Mouse (Mus musculus) CH12.LX (cell line): Measurements from ENCODE around the gene Ntm. TPM values are rescaled to one million over a fixed set of nuclear protein-coding genes. Genes with fewer than 3 reads are reported as not detected.

Source experiments
- DNase-seq: peaks from one replicate; pipeline ENCODE4 v3.0.0-alpha.2; 2013; ENCODE audit errors: extremely low read depth
- H3K27ac ChIP-seq: 2 replicates; pipeline ENCODE4 v1.5.1; 2012; ENCODE audit warnings: low read depth, mild to moderate bottlenecking, control low read depth, moderate library complexity; ENCODE audit not compliant: insufficient read depth
- H3K27me3 ChIP-seq: replicated peaks from 2 replicates; pipeline ENCODE3; 2012; ENCODE audit warnings: inconsistent platforms
- H3K36me3 ChIP-seq, 2 experiments: replicated peaks in 1 of 2; 2 replicates each; pipeline versions ENCODE3 to v1.6.1; 2012; ENCODE audit warnings: inconsistent platforms in 1 of 2, low read length in 1 of 2, mild to moderate bottlenecking in 1 of 2, mixed read lengths in 1 of 2, moderate library complexity in 1 of 2; ENCODE audit not compliant: control insufficient read depth in 1 of 2, insufficient read depth in 1 of 2
- H3K4me1 ChIP-seq, 2 experiments: 2 replicates each; pipeline ENCODE4 v1.6.1; 2012; ENCODE audit warnings: inconsistent platforms in 1 of 2, moderate library complexity in 1 of 2; ENCODE audit not compliant: insufficient read depth in 2 of 2, control insufficient read depth in 1 of 2
- H3K4me2 ChIP-seq: 2 replicates; pipeline ENCODE4 v1.6.1; 2012; ENCODE audit warnings: low read depth, mild to moderate bottlenecking, control low read depth; ENCODE audit not compliant: poor library complexity, insufficient read depth, severe bottlenecking
- H3K4me3 ChIP-seq, 3 experiments: fragments of 150-350 bp in 1 of 3; sonication (generic) in 1 of 3; replicated peaks in 1 of 3; 2 replicates each; pipeline versions ENCODE3 to v1.5.1; 2011 to 2012; ENCODE audit warnings: low read depth in 2 of 3, low read length in 2 of 3, mild to moderate bottlenecking in 2 of 3, moderate library complexity in 2 of 3, control low read depth in 1 of 3, improper control_type of control experiment in 1 of 3, inconsistent platforms in 1 of 3, mixed read lengths in 1 of 3; ENCODE audit not compliant: poor library complexity in 1 of 3
- H3K79me2 ChIP-seq: replicated peaks from 2 replicates; pipeline ENCODE4 v1.6.1; 2012; ENCODE audit warnings: mild to moderate bottlenecking, moderate library complexity; ENCODE audit not compliant: control insufficient read depth, poor library complexity, insufficient read depth, severe bottlenecking; ENCODE audit errors: extremely low read depth
- H3K9ac ChIP-seq: 2 replicates; pipeline ENCODE4 v1.6.1; 2012; ENCODE audit warnings: low read depth, mild to moderate bottlenecking, control low read depth, moderate library complexity; ENCODE audit not compliant: insufficient read depth
- H3K9me3 ChIP-seq: replicated peaks from 2 replicates; pipeline ENCODE3; 2012; ENCODE audit warnings: low read length, inconsistent platforms, mixed read lengths
- BHLHE40 ChIP-seq: IDR thresholded peaks from 2 replicates; pipeline ENCODE4 v1.6.1; 2011; ENCODE audit warnings: mild to moderate bottlenecking, low read depth, low read length, improper control_type of control experiment
- CHD1 ChIP-seq: IDR thresholded peaks from 2 replicates; pipeline ENCODE4 v1.6.1; 2012; ENCODE audit warnings: low read depth, low read length, improper control_type of control experiment, inconsistent platforms
- CHD2 ChIP-seq: IDR thresholded peaks from 2 replicates; pipeline ENCODE4 v1.6.1; 2011; ENCODE audit warnings: low read length, improper control_type of control experiment
- CTCF ChIP-seq, 2 experiments: IDR thresholded peaks in 1 of 2; conservative IDR thresholded peaks in 1 of 2; 2 replicates each; pipeline ENCODE4 v1.5.1; 2011 to 2012; ENCODE audit warnings: low read depth in 2 of 2, low read length in 2 of 2, improper control_type of control experiment in 1 of 2, inconsistent platforms in 1 of 2, mild to moderate bottlenecking in 1 of 2, moderate library complexity in 1 of 2
- ELF1 ChIP-seq: IDR thresholded peaks from 2 replicates; pipeline ENCODE4 v1.6.1; 2014; ENCODE audit warnings: low read depth, mild to moderate bottlenecking, inconsistent platforms, low read length, improper control_type of control experiment
- EP300 ChIP-seq: IDR thresholded peaks from 2 replicates; pipeline ENCODE4 v1.6.1; 2011; ENCODE audit warnings: low read length, improper control_type of control experiment
- IRF4 ChIP-seq: IDR thresholded peaks from 2 replicates; pipeline ENCODE4 v1.6.1; 2014; ENCODE audit warnings: low read depth, mild to moderate bottlenecking, inconsistent platforms, low read length, improper control_type of control experiment
- JUND ChIP-seq: conservative IDR thresholded peaks from 2 replicates; pipeline ENCODE4 v1.6.1; 2011; ENCODE audit warnings: low read depth, low read length, improper control_type of control experiment
- KAT2A ChIP-seq: IDR thresholded peaks from 2 replicates; pipeline ENCODE4 v1.6.1; 2012; ENCODE audit warnings: low read length, improper control_type of control experiment, inconsistent platforms; ENCODE audit not compliant: insufficient replicate concordance
- MAZ ChIP-seq: IDR thresholded peaks from 2 replicates; pipeline ENCODE4 v1.6.1; 2012; ENCODE audit warnings: low read depth, mild to moderate bottlenecking, inconsistent platforms, low read length, improper control_type of control experiment, moderate library complexity
- MEF2A ChIP-seq: IDR thresholded peaks from 2 replicates; pipeline ENCODE4 v1.6.1; 2014; ENCODE audit warnings: low read depth, mild to moderate bottlenecking, inconsistent platforms, low read length, improper control_type of control experiment, borderline replicate concordance
- MXI1 ChIP-seq: IDR thresholded peaks from 2 replicates; pipeline ENCODE4 v1.6.1; 2011; ENCODE audit warnings: mild to moderate bottlenecking, low read depth, low read length, improper control_type of control experiment
- MYC ChIP-seq: IDR thresholded peaks from 2 replicates; pipeline ENCODE4 v1.6.1; 2011; ENCODE audit warnings: low read depth, mild to moderate bottlenecking, improper control_type of control experiment, low read length
- NELFE ChIP-seq: IDR thresholded peaks from 2 replicates; pipeline ENCODE4 v1.6.1; 2011; ENCODE audit warnings: low read depth, low read length, improper control_type of control experiment
- POLR2A ChIP-seq: IDR thresholded peaks from 2 replicates; pipeline ENCODE4 v1.6.1; 2011; ENCODE audit warnings: low read depth, mild to moderate bottlenecking, improper control_type of control experiment, low read length
- POLR2AphosphoS2 ChIP-seq: IDR thresholded peaks from 2 replicates; pipeline ENCODE4 v1.6.1; 2011; ENCODE audit warnings: low read depth, low read length, improper control_type of control experiment
- RAD21 ChIP-seq: IDR thresholded peaks from 2 replicates; pipeline ENCODE4 v1.6.1; 2011; ENCODE audit warnings: low read depth, mild to moderate bottlenecking, low read length, improper control_type of control experiment, moderate library complexity
- UBTF ChIP-seq: IDR thresholded peaks from 2 replicates; pipeline ENCODE4 v1.6.1; 2012; ENCODE audit warnings: low read depth, mild to moderate bottlenecking, inconsistent platforms, low read length, improper control_type of control experiment, moderate library complexity
- USF1 ChIP-seq: IDR thresholded peaks from 2 replicates; pipeline ENCODE4 v1.6.1; 2014; ENCODE audit warnings: low read depth, mild to moderate bottlenecking, inconsistent platforms, low read length, improper control_type of control experiment
- USF2 ChIP-seq: conservative IDR thresholded peaks from 2 replicates; pipeline ENCODE4 v1.6.1; 2011; ENCODE audit warnings: low read depth, low read length, improper control_type of control experiment
- ZC3H11A ChIP-seq: IDR thresholded peaks from 2 replicates; pipeline ENCODE4 v1.6.1; 2012; ENCODE audit warnings: low read depth, mild to moderate bottlenecking, inconsistent platforms, low read length, improper control_type of control experiment
- ZKSCAN1 ChIP-seq: IDR thresholded peaks from 2 replicates; pipeline ENCODE4 v1.6.1; 2012; ENCODE audit warnings: low read depth, inconsistent platforms, low read length, improper control_type of control experiment, borderline replicate concordance
- ZMIZ1 ChIP-seq: IDR thresholded peaks from 2 replicates; pipeline ENCODE4 v1.6.1; 2012; ENCODE audit warnings: low read depth, mild to moderate bottlenecking, inconsistent platforms, low read length, improper control_type of control experiment
- ZNF384 ChIP-seq: IDR thresholded peaks from 2 replicates; pipeline ENCODE4 v1.6.1; 2012; ENCODE audit warnings: low read depth, low read length, improper control_type of control experiment, inconsistent platforms
- dilution Hi-C: fragments of 300-500 bp; cut with MboI; formaldehyde crosslinking; loops from 2 replicates; pipeline ENCODE4 v1.14.3; 2020; ENCODE audit warnings: low sequenced_read_pairs; ENCODE audit not compliant: extremely low pct_unique_long_range_greater_than_20kb, extremely low pct_ligation_motif_present
- in situ Hi-C: fragments of 300-500 bp; cut with MboI; formaldehyde crosslinking; loops from 3 replicates; pipeline ENCODE4 v1.14.3; 2019; ENCODE audit warnings: low sequenced_read_pairs, low pct_ligation_motif_present, low pct_unique_long_range_greater_than_20kb, mixed read lengths
- polyA plus RNA-seq: library from polyadenylated mRNA; unstranded; fragments of >175 nt; gene quantifications from 2 replicates; pipeline ENCODE4 v1.2.1, GENCODE M21; 2012; ENCODE audit warnings: low read depth; ENCODE audit not compliant: insufficient read length
- total RNA-seq, 2 experiments: library from RNA; depleted of rRNA; stranded (reverse); fragments of 300-350 nt in 1 of 2; fragments of >200 nt in 1 of 2; gene quantifications; 2 replicates each; pipeline ENCODE4 v1.2.3; 2012 to 2014

Gene Ntm
- total and polyA plus RNA-seq, 3 experiments: not detected

GRCm38 (mm10) chr9:29431590-29431989 is 531.4 kb downstream of the Ntm start:
- Histone ChIP-seq H3K36me3 (no peaks in the 10 kb centered on the region), H3K4me3 (no peak overlapping the region), H3K4me2 (no peak overlapping the region), H3K9ac (no peak overlapping the region), H3K79me2 (no peaks in the 10 kb centered on the region), H3K27ac (no peak overlapping the region), H3K4me1 (no peaks in the 10 kb centered on the region), H3K9me3 (peaks cover 78% of the 10 kb centered on the region), H3K27me3 (no peaks in the 10 kb centered on the region)
- dilution Hi-C loops: no loop called here
- DNase-seq: no peak
- in situ Hi-C loops: no loop called here
- TF ChIP-seq NELFE (no peak), MYC (no peak), RAD21 (no peak), USF1 (no peak), ZKSCAN1 (no peak), MXI1 (no peak)

DNA sequence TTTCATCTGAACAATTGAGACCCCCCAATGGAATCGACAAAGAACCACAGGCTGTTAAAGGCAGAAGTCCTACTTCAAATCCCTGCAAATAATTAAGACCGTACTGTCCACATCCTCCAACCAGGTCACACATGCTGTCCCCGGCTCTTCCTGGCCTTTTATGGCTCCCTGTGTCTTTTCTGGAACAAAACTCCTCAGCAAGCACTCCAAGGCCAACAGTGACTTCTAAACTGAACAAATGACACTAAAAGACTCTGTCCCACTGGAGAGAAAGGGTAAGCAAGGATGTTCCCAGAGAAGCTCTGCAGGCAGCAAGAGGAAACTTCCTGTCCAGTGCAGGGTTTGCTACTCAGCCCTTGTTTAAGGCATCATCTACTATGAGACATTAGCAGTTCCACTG is 532.8 kb downstream of the Ntm start:
- Histone ChIP-seq H3K36me3 (no peaks in the 10 kb centered on the region), H3K4me1 (no peaks in the 10 kb centered on the region), H3K9me3 (peaks cover 78% of the 10 kb centered on the region), H3K27me3 (no peaks in the 10 kb centered on the region), H3K9ac (no peak overlapping the region), H3K4me2 (no peak overlapping the region), H3K4me3 (no peak overlapping the region), H3K79me2 (no peaks in the 10 kb centered on the region), H3K27ac (no peak overlapping the region)
- in situ Hi-C loops (no loop called here), dilution Hi-C loops (no loop called here)
- DNase-seq: no peak
- TF ChIP-seq ZKSCAN1: no peak
- no peak for TF ChIP-seq MEF2A
- TF ChIP-seq POLR2A: no peak
- TF ChIP-seq ZNF384: no peak
- no peak for TF ChIP-seq JUND
- no peak for TF ChIP-seq EP300
- no peak for TF ChIP-seq KAT2A
- TF ChIP-seq ZMIZ1: no peak
- TF ChIP-seq CTCF (conservative IDR thresholded peaks at IDR 0.05 in 1 of 2, IDR thresholded peaks at IDR 0.05 in 1 of 2; ENCODE audit: low read depth in 2 of 2, low read length in 2 of 2): no peak
- TF ChIP-seq POLR2AphosphoS2: no peak
- no peak for TF ChIP-seq CHD2
- TF ChIP-seq MAZ: no peak

DNA sequence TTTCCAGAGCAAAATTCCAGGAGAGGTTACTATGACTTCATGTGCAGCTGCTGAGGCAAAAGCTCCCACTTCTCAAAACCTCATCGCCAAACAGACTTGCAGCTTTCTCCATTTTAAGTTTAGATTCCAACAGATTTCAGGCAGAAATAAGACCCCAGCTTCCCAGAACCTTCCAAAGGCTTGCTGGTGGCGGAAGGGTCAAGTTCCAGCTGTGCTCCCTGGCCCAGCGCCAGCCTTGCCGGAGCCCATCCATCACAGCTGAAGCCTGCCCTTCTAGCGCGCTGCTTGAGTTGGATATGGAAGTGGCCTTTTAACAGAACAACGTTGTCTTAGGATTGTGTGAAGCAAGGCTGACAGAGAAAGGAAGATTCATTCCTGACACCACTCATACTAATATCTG is 534.6 kb downstream of the Ntm start:
- Histone ChIP-seq H3K27me3 (no peaks in the 10 kb centered on the region), H3K9me3 (peaks cover 73% of the 10 kb centered on the region), H3K4me2 (no peak overlapping the region), H3K27ac (no peak overlapping the region), H3K36me3 (no peaks in the 10 kb centered on the region), H3K79me2 (no peaks in the 10 kb centered on the region), H3K4me1 (no peaks in the 10 kb centered on the region), H3K9ac (no peak overlapping the region), H3K4me3 (no peak overlapping the region)
- dilution Hi-C loops (no loop called here), in situ Hi-C loops (no loop called here)
- TF ChIP-seq IRF4 (no peak), MYC (no peak), NELFE (no peak), ZC3H11A (no peak), UBTF (no peak), ELF1 (no peak), CHD1 (no peak), ZKSCAN1 (no peak), USF1 (no peak), EP300 (no peak), USF2 (no peak), BHLHE40 (no peak), JUND (no peak)
- no peak for DNase-seq
